11 mouse cellular contexts compared by ENCODE assay signal in the genomic region with DNA sequence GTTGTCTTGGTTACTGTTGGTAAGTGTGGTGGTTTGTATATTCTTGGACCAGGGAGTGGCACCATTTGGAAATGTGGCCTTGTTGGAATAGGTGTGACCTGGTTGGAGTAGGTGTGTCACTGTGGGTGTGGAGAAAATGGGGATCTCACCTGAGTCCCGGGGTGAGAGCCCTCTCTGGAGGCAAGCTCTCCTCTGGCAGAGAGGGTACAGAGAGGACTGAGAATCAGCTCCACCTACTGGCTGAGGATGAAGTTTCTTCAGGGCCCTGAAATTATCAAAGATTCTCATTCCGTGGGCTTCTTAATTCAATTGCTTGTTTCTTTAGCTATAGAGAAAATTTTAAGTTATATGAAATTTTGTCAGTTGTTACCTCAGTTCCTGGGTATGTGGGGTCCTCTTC.
A peak's percentile ranks its signal among the peaks of the same experiment; 100 is the strongest.
DNase-seq lines count a peak whose midpoint lies in the region; ATAC-seq and TF ChIP-seq lines count a peak whose summit lies in the region.
"Had no signal": no experiment of that assay in that cellular context is flagged by ENCODE, and none has a peak within 500 bp of the region (broad histone marks: within the 10 kb centered on the region; RNA-seq: fewer than 3 reads in every experiment).

No protein-coding gene starts in this region.

- intact Hi-C loops in heart, adult 2 months (cut with DNase I), result no loop called here
- intact Hi-C loops in heart, postnatal 36 days (cut with DNase I), result loop anchor here (10.0 kb wide), 1 partner anchor 512 kb away; no protein-coding TSS in a partner anchor

- H3K4me2 ChIP-seq in lung, embryonic 14.5 days, result no peak overlapping the region
- no peak overlapping the region for H3K4me2 ChIP-seq in midbrain, embryonic 15.5 days
- H3K4me2 ChIP-seq: limb, embryonic 12.5 days had no signal

- 35% methylated on average over 2 of the region's 2 CpGs for WGBS in heart, adult 2 months
- 35% methylated on average over 2 of the region's 2 CpGs for WGBS in lung, embryonic 14.5 days
- 21% methylated on average over 2 of the region's 2 CpGs for WGBS in small intestine, adult 2 months
- 44% methylated on average over 2 of the region's 2 CpGs for WGBS in midbrain, embryonic 15.5 days

- TF ChIP-seq POLR2A in heart, adult 2 months (IDR thresholded peaks at IDR 0.05; ENCODE audit: insufficient read depth, low read depth, low read length), result no peak
- no peak for TF ChIP-seq POLR2A in small intestine, adult 2 months (IDR thresholded peaks at IDR 0.05; ENCODE audit: low read depth, low read length)

- H3K27me3 ChIP-seq in heart, adult 2 months (ENCODE audit: control insufficient read depth, insufficient read depth, low read length), result no peaks in the 10 kb centered on the region
- H3K27me3 ChIP-seq in lung, embryonic 14.5 days (ENCODE audit: insufficient read depth, low read length), result no peaks in the 10 kb centered on the region
- H3K27me3 ChIP-seq in small intestine, adult 2 months (ENCODE audit: control insufficient read depth, insufficient read depth, low read length), result no peaks in the 10 kb centered on the region
- no peaks in the 10 kb centered on the region for H3K27me3 ChIP-seq in midbrain, embryonic 15.5 days (replicated peaks)
- H3K27me3 ChIP-seq: limb, embryonic 12.5 days had no signal

- H3K9ac ChIP-seq in heart, adult 2 months (ENCODE audit: low read depth, low read length), result no peak overlapping the region
- H3K9ac ChIP-seq in lung, embryonic 14.5 days, result no peak overlapping the region
- H3K9ac ChIP-seq in midbrain, embryonic 15.5 days, result no peak overlapping the region
- H3K9ac ChIP-seq: limb, embryonic 12.5 days had no signal

- no peak for TF ChIP-seq EP300 in heart, adult 2 months (IDR thresholded peaks at IDR 0.05; ENCODE audit: insufficient read depth, low read depth, low read length)

- no peaks in the 10 kb centered on the region for H3K79me2 ChIP-seq in heart, adult 2 months (replicated peaks; ENCODE audit: control insufficient read depth, insufficient read depth, low read length)

- H3K9me3 ChIP-seq in lung, embryonic 14.5 days (ENCODE audit: low read depth, low read length), result no peaks in the 10 kb centered on the region
- H3K9me3 ChIP-seq in midbrain, embryonic 15.5 days, result no peaks in the 10 kb centered on the region
- H3K9me3 ChIP-seq: limb, embryonic 12.5 days had no signal

- H3K4me3 ChIP-seq in heart, adult 2 months, result no peak overlapping the region
- H3K4me3 ChIP-seq in lung, embryonic 14.5 days (ENCODE audit: low read depth, low read length), result no peak overlapping the region
- no peak overlapping the region for H3K4me3 ChIP-seq in small intestine, adult 2 months (ENCODE audit: low read depth, low read length)
- no peak overlapping the region for H3K4me3 ChIP-seq in midbrain, embryonic 15.5 days
- H3K4me3 ChIP-seq: erythroblast, embryonic 14.5 days; limb, embryonic 12.5 days had no signal

- ATAC-seq in lung, embryonic 14.5 days (ENCODE audit: insufficient read depth), result no peak
- no peak for ATAC-seq in midbrain, embryonic 15.5 days (replicated peaks)
- ATAC-seq: midbrain, embryonic 16.5 days had no signal

- no peaks in the 10 kb centered on the region for H3K4me1 ChIP-seq in heart, adult 2 months (ENCODE audit: control insufficient read depth, insufficient read depth, low read length)
- H3K4me1 ChIP-seq in lung, embryonic 14.5 days (ENCODE audit: insufficient read depth), result no peaks in the 10 kb centered on the region
- H3K4me1 ChIP-seq in small intestine, adult 2 months (ENCODE audit: control insufficient read depth, insufficient read depth, insufficient read length, low read length), result no peaks in the 10 kb centered on the region
- H3K4me1 ChIP-seq in midbrain, embryonic 15.5 days, result no peaks in the 10 kb centered on the region
- H3K4me1 ChIP-seq: limb, embryonic 12.5 days had no signal

- peak; percentile 63 for TF ChIP-seq CTCF in heart, adult 2 months (IDR thresholded peaks at IDR 0.05)
- TF ChIP-seq CTCF in lung, embryonic 14.5 days (IDR thresholded peaks at IDR 0.05; ENCODE audit: low read depth), result peak; percentile 41
- peak; percentile 19; the same call in 1 of the 2 replicates for TF ChIP-seq CTCF in small intestine, adult 2 months (IDR thresholded peaks at IDR 0.05; ENCODE audit: extremely low read depth, insufficient read length, insufficient replicate concordance, low read depth, low read length)

- no peak overlapping the region for H3K27ac ChIP-seq in heart, adult 2 months
- H3K27ac ChIP-seq in lung, embryonic 14.5 days (ENCODE audit: low read depth), result no peak overlapping the region
- no peak overlapping the region for H3K27ac ChIP-seq in small intestine, adult 2 months (ENCODE audit: insufficient read depth, low read depth, low read length)
- no peak overlapping the region for H3K27ac ChIP-seq in midbrain, embryonic 15.5 days
- H3K27ac ChIP-seq: limb, embryonic 12.5 days had no signal

- no peak for DNase-seq in heart, adult 2 months
- no peak for DNase-seq in heart, postnatal 36 days
- DNase-seq in lung, embryonic 14.5 days, result peak; percentile 32
- no peak for DNase-seq in lung, postnatal 25 days (ENCODE audit: low spot score)
- DNase-seq in adrenal gland, postnatal 36 days, result peak; percentile 2 to 29
- no peak for DNase-seq in layer of hippocampus, postnatal 14 days (ENCODE audit: low spot score in 2 of 2)

- H3K36me3 ChIP-seq in heart, adult 2 months (ENCODE audit: control insufficient read depth, insufficient read depth, low read length), result no peaks in the 10 kb centered on the region
- no peaks in the 10 kb centered on the region for H3K36me3 ChIP-seq in lung, embryonic 14.5 days (ENCODE audit: insufficient read depth)
- no peaks in the 10 kb centered on the region for H3K36me3 ChIP-seq in small intestine, adult 2 months (ENCODE audit: control insufficient read depth, insufficient read depth, low read length)
- no peaks in the 10 kb centered on the region for H3K36me3 ChIP-seq in midbrain, embryonic 15.5 days (replicated peaks)
- H3K36me3 ChIP-seq: limb, embryonic 12.5 days had no signal

Comparison
In these comparisons a context has a peak if more than half of its experiments do, and no peak if none do; other contexts are left out.
1. DNase-seq: peak in lung, embryonic 14.5 days (single experiment) and adrenal gland, postnatal 36 days (2 of 2); none in heart, adult 2 months (0 of 2), heart, postnatal 36 days (0 of 2), lung, postnatal 25 days (single experiment) and layer of hippocampus, postnatal 14 days (0 of 2).
2. Peak in every context shown above with its lines, with median percentiles within 50 percentile points of each other: CTCF ChIP-seq.